Mouse (Mus musculus): ENCODE measurements around the gene Dtymk. TPM values are rescaled to one million over a fixed set of nuclear protein-coding genes. Genes with fewer than 3 reads are reported as not detected.

Dtymk gene
- polyA plus RNA-seq, 1 experiment from 2014 or later: 228 TPM

GRCm38 (mm10) chr1:93754573-93755290 is 47.0 kb downstream of the Dtymk start, which contains the start of gene Thap4:
Gene Thap4 (minus strand): TSS chr1:93754864.
- WGBS: under 1% methylated on average over 121 of the region's 121 CpGs

GRCm38 (mm10) chr1:93753911-93754572 is 47.7 kb downstream of the Dtymk start:
- under 1% methylated on average over 59 of the region's 59 CpGs for WGBS
- H3K9me3 ChIP-seq: no peaks in the 10 kb centered on the region

More at GRCm38 (mm10) chr1:93754573-93755290, 47.0 kb downstream of the Dtymk start, which contains the start of gene Thap4:
- peak within 1 kb of the TSS; percentile 97 for H3K4me3 ChIP-seq
- no peaks in the 10 kb centered on the region for H3K27me3 ChIP-seq (ENCODE audit: insufficient read depth, poor library complexity, severe bottlenecking)
- H3K36me3 ChIP-seq: peaks cover 11% of the 10 kb centered on the region
- peak; percentile 88 for DNase-seq (ENCODE audit: low spot score)
- H3K4me1 ChIP-seq (replicated peaks): peaks cover 23% of the 10 kb centered on the region
- peak within 1 kb of the TSS; percentile 94 for H3K27ac ChIP-seq
- H3K9me3 ChIP-seq: no peaks in the 10 kb centered on the region

GRCm38 (mm10) chr1:93751290-93751689 is 50.4 kb downstream of the Dtymk start, which contains the start of gene Atg4b:
Gene Atg4b (plus strand): TSS chr1:93751500.
- DNase-seq (ENCODE audit: low spot score): no peak
- Histone ChIP-seq H3K27me3 (ENCODE audit: insufficient read depth, poor library complexity, severe bottlenecking) (no peaks in the 10 kb centered on the region), H3K4me3 (no peak within 1 kb of the TSS), H3K27ac (no peak within 1 kb of the TSS), H3K9me3 (no peaks in the 10 kb centered on the region), H3K36me3 (peaks cover 32% of the 10 kb centered on the region), H3K4me1 (replicated peaks) (peaks cover 20% of the 10 kb centered on the region)
- 77% methylated on average over 6 of the region's 6 CpGs for WGBS

More at GRCm38 (mm10) chr1:93753911-93754572, 47.7 kb downstream of the Dtymk start:
- Histone ChIP-seq H3K36me3 (peaks cover 18% of the 10 kb centered on the region), H3K4me3 (peak overlapping the region; percentile 97), H3K27me3 (ENCODE audit: insufficient read depth, poor library complexity, severe bottlenecking) (no peaks in the 10 kb centered on the region), H3K4me1 (replicated peaks) (peaks cover 23% of the 10 kb centered on the region), H3K27ac (peak overlapping the region; percentile 94)
- peak; percentile 67 for DNase-seq (ENCODE audit: low spot score)

GRCm38 (mm10) chr1:93748539-93748938 is 53.2 kb downstream of the Dtymk start:
- H3K36me3 ChIP-seq: peaks cover 56% of the 10 kb centered on the region
- H3K27ac ChIP-seq: no peak overlapping the region
- DNase-seq (ENCODE audit: low spot score): no peak
- H3K27me3 ChIP-seq (ENCODE audit: insufficient read depth, poor library complexity, severe bottlenecking): no peaks in the 10 kb centered on the region
- H3K4me3 ChIP-seq: no peak overlapping the region
- no peaks in the 10 kb centered on the region for H3K9me3 ChIP-seq
- H3K4me1 ChIP-seq (replicated peaks): peaks cover 5% of the 10 kb centered on the region
- 98% methylated on average over 1 of the region's 1 CpGs for WGBS

DNA sequence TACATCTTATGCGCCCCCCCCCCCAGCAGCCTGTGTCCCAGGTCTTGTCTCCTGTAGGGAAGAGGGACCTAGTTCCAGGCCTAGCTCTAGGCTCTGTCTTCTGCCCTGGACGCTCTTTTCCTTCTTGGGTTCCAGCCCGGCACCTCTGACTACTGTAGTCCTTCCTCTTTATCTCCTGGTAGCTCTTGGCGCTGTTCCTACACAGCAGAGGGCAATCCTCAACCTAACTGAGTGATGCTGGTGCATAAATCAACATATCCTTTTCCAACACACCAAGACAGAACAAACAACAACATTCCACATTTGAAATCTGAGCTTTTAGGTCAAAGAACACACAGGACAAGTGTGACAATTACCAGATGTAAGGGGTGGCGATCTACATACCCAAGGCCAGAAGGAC is 55.6 kb downstream of the Dtymk start:
- Histone ChIP-seq H3K27me3 (ENCODE audit: insufficient read depth, poor library complexity, severe bottlenecking) (no peaks in the 10 kb centered on the region), H3K9me3 (no peaks in the 10 kb centered on the region), H3K27ac (no peak overlapping the region), H3K4me1 (replicated peaks) (no peaks in the 10 kb centered on the region), H3K4me3 (no peak overlapping the region), H3K36me3 (peaks cover 63% of the 10 kb centered on the region)
- WGBS: 86% methylated on average over 5 of the region's 5 CpGs
- no peak for DNase-seq (ENCODE audit: low spot score)

- H3K4me3 ChIP-seq: no peak overlapping the region
- no peaks in the 10 kb centered on the region for H3K9me3 ChIP-seq
- DNase-seq (ENCODE audit: low spot score): no peak
- H3K4me1 ChIP-seq (replicated peaks): no peaks in the 10 kb centered on the region
- H3K27ac ChIP-seq: no peak overlapping the region
- H3K36me3 ChIP-seq: peaks cover 34% of the 10 kb centered on the region
- H3K27me3 ChIP-seq (ENCODE audit: insufficient read depth, poor library complexity, severe bottlenecking): no peaks in the 10 kb centered on the region
These were observed 58.8 kb downstream of the Dtymk start for GRCm38 (mm10) chr1:93742910-93743309.

Other genes starting within 250 kb of the Dtymk start
- gene Stk25, start 143.3 kb downstream of the Dtymk start, polyA plus RNA-seq (2016; fragmentation: Nextera tagmentation; extraction: Ambion mirVana): 177 and 215 TPM in 2 replicates
- 38.7 and 41.6 TPM in 2 replicates for gene Bok, start 116.3 kb downstream of the Dtymk start, polyA plus RNA-seq (2016; fragmentation: Nextera tagmentation; extraction: Ambion mirVana)
- 83.7 and 103 TPM in 2 replicates for gene Atg4b, start 50.4 kb downstream of the Dtymk start, polyA plus RNA-seq (2016; fragmentation: Nextera tagmentation; extraction: Ambion mirVana)
- 40.7 and 48.8 TPM in 2 replicates for gene Thap4, start 47.1 kb downstream of the Dtymk start, polyA plus RNA-seq (2016; fragmentation: Nextera tagmentation; extraction: Ambion mirVana)
- 17.4 and 24.4 TPM in 2 replicates for gene Ing5, start 2.0 kb upstream of the Dtymk start, polyA plus RNA-seq (2016; fragmentation: Nextera tagmentation; extraction: Ambion mirVana)
- 16.1 and 16.4 TPM in 2 replicates for gene D2hgdh, start 23.0 kb upstream of the Dtymk start, polyA plus RNA-seq (2016; fragmentation: Nextera tagmentation; extraction: Ambion mirVana)
- gene Gal3st2, start 59.4 kb upstream of the Dtymk start, polyA plus RNA-seq (2016; fragmentation: Nextera tagmentation; extraction: Ambion mirVana): not detected in 2 replicates
- gene Gal3st2b, start 116.4 kb upstream of the Dtymk start, polyA plus RNA-seq (2016; fragmentation: Nextera tagmentation; extraction: Ambion mirVana): not detected in 2 replicates
- not detected in 2 replicates for gene Gal3st2c, start 188.6 kb upstream of the Dtymk start, polyA plus RNA-seq (2016; fragmentation: Nextera tagmentation; extraction: Ambion mirVana)
- not detected in 2 replicates for gene Neu4, start 218.5 kb upstream of the Dtymk start, polyA plus RNA-seq (2016; fragmentation: Nextera tagmentation; extraction: Ambion mirVana)